Mouse (Mus musculus): ENCODE data around the gene Fezf1.

GRCm38 (mm10) chr6:23248313-23249052 is at the start of gene Fezf1:
- no peak for TF ChIP-seq ZNF384 (IDR thresholded peaks at IDR 0.05; ENCODE audit: low read depth, low read length)
- no peak for TF ChIP-seq MAFK (IDR thresholded peaks at IDR 0.05; ENCODE audit: insufficient read depth, low read depth, low read length)
- no peak for TF ChIP-seq ZC3H11A (IDR thresholded peaks at IDR 0.05; ENCODE audit: borderline replicate concordance, low read depth, low read length)
- no peak for TF ChIP-seq CHD2 (IDR thresholded peaks at IDR 0.05; ENCODE audit: low read depth, low read length)
- no peak for TF ChIP-seq HCFC1 (IDR thresholded peaks at IDR 0.05; ENCODE audit: borderline replicate concordance, insufficient read depth, low read length)
